Mouse (Mus musculus) intestine, embryonic 16.5 days (tissue): ENCODE measurements around the gene Fkbpl. TPM values are rescaled to one million over a fixed set of nuclear protein-coding genes. Genes with fewer than 3 reads are reported as not detected.

ENCODE experiments used
- ATAC-seq: fragments of 200-750 bp; cut with Nextera tagmentation; 2 replicates; pipeline ENCODE4 v1.8.0; 2017; ENCODE audit warnings: moderate TSS enrichment, moderate library complexity
- H3K27ac ChIP-seq: fragments of 300-500 bp; sonication (generic); 2 replicates; pipeline ENCODE4 v1.5.1; 2014; ENCODE audit warnings: mild to moderate bottlenecking, low read length
- H3K27me3 ChIP-seq: fragments of 300-500 bp; sonication (generic); replicated peaks from 2 replicates; pipeline ENCODE4 v1.6.1; 2014; ENCODE audit warnings: low read length, control low read depth, mixed read lengths; ENCODE audit not compliant: control insufficient read depth, insufficient read depth
- H3K36me3 ChIP-seq: fragments of 300-500 bp; sonication (generic); 2 replicates; pipeline ENCODE4 v1.6.1; 2014; ENCODE audit warnings: low read length, control low read depth; ENCODE audit not compliant: control insufficient read depth, insufficient read depth
- H3K4me1 ChIP-seq: fragments of 300-500 bp; sonication (generic); 2 replicates; pipeline ENCODE4 v1.6.1; 2014; ENCODE audit warnings: low read length, control low read depth, mixed read lengths; ENCODE audit not compliant: control insufficient read depth, insufficient read depth
- H3K4me2 ChIP-seq: fragments of 300-500 bp; sonication (generic); 2 replicates; pipeline ENCODE4 v1.6.1; 2014; ENCODE audit warnings: low read depth, low read length, control low read depth
- H3K4me3 ChIP-seq: fragments of 300-500 bp; sonication (generic); 2 replicates; pipeline ENCODE4 v1.5.1; 2014; ENCODE audit warnings: mild to moderate bottlenecking, low read length
- H3K9ac ChIP-seq: fragments of 300-500 bp; sonication (generic); 2 replicates; pipeline ENCODE4 v1.6.1; 2014; ENCODE audit warnings: low read depth, low read length
- H3K9me3 ChIP-seq: fragments of 300-500 bp; sonication (generic); 2 replicates; pipeline ENCODE4 v1.6.1; 2016; ENCODE audit warnings: low read length, control low read depth; ENCODE audit not compliant: control insufficient read depth
- WGBS: fragments of 180-500 bp; shearing (Covaris S2); extraction: QIAGEN DNeasy Blood & Tissue Kit; methylation state at CpG from one replicate; pipeline ENCODE4 v1.1.7; 2014; 5-methylcytosine and 5-hydroxymethylcytosine counted together
- polyA plus RNA-seq: library from polyadenylated mRNA; unstranded; fragments of >200 nt; fragmentation: Nextera tagmentation; extraction: Ambion mirVana; gene quantifications from 2 replicates; pipeline ENCODE4 v1.2.1, GENCODE M21; 2015

Gene Fkbpl
- 10.2 and 14.4 TPM in 2 replicates for polyA plus RNA-seq

- H3K36me3 ChIP-seq = no peaks in the 10 kb centered on the region
- peak within 1 kb of the TSS; percentile 59 for H3K4me2 ChIP-seq
- peak; percentile 74 for ATAC-seq
- peak within 1 kb of the TSS; percentile 65 for H3K9ac ChIP-seq
- H3K4me1 ChIP-seq = peaks cover 15% of the 10 kb centered on the region
- no peaks in the 10 kb centered on the region for H3K9me3 ChIP-seq
- no peaks in the 10 kb centered on the region for H3K27me3 ChIP-seq
- WGBS = under 1% methylated on average over 16 of the region's 16 CpGs
- H3K4me3 ChIP-seq = peak within 1 kb of the TSS; percentile 59
- H3K27ac ChIP-seq = peak within 1 kb of the TSS; percentile 49; the same call in 1 of the 2 replicates
Measured at GRCm38 (mm10) chr17:34644608-34645007, at the start of gene Fkbpl. Fkbpl (plus strand) TSS chr17:34644764.

GRCm38 (mm10) chr17:34596098-34596497 lies 48.5 kb upstream of the Fkbpl start:
- no peaks in the 10 kb centered on the region for H3K27me3 ChIP-seq
- peaks cover 34% of the 10 kb centered on the region for H3K4me1 ChIP-seq
- H3K36me3 ChIP-seq = peaks cover 19% of the 10 kb centered on the region
- no peak overlapping the region for H3K4me2 ChIP-seq
- WGBS = 57% methylated on average over 8 of the region's 8 CpGs
- no peak overlapping the region for H3K9ac ChIP-seq
- ATAC-seq = no peak
- no peaks in the 10 kb centered on the region for H3K9me3 ChIP-seq
- no peak overlapping the region for H3K27ac ChIP-seq
- H3K4me3 ChIP-seq = no peak overlapping the region

- 12% methylated on average over 6 of the region's 6 CpGs for WGBS
- Histone ChIP-seq H3K36me3 (peaks cover 19% of the 10 kb centered on the region), H3K4me1 (peaks cover 35% of the 10 kb centered on the region), H3K27me3 (no peaks in the 10 kb centered on the region), H3K4me2 (no peak within 1 kb of the TSS), H3K27ac (peak within 1 kb of the TSS; percentile 28), H3K4me3 (no peak within 1 kb of the TSS), H3K9me3 (no peaks in the 10 kb centered on the region), H3K9ac (peak within 1 kb of the TSS; percentile 40; the same call in 1 of the 2 replicates)
- ATAC-seq = no peak
Measured at GRCm38 (mm10) chr17:34597566-34598095, 46.9 kb upstream of the Fkbpl start, which contains the start of gene Ager. Ager (plus strand) TSS chr17:34597862.

GRCm38 (mm10) chr17:34599891-34600290 lies 44.7 kb upstream of the Fkbpl start:
- H3K9me3 ChIP-seq = no peaks in the 10 kb centered on the region
- H3K4me1 ChIP-seq = peaks cover 27% of the 10 kb centered on the region
- 77% methylated on average over 9 of the region's 9 CpGs for whole genome bisulfite sequencing
- H3K36me3 ChIP-seq = peaks cover 16% of the 10 kb centered on the region
- no peak overlapping the region for H3K27ac ChIP-seq
- H3K9ac ChIP-seq = peak overlapping the region; percentile 10; the same call in 1 of the 2 replicates
- H3K4me2 ChIP-seq = no peak overlapping the region
- H3K27me3 ChIP-seq = no peaks in the 10 kb centered on the region
- no peak overlapping the region for H3K4me3 ChIP-seq
- ATAC-seq = no peak

GRCm38 (mm10) chr17:34601796-34602195 lies 42.8 kb upstream of the Fkbpl start:
- peaks cover 33% of the 10 kb centered on the region for H3K4me1 ChIP-seq
- no peak overlapping the region for H3K4me3 ChIP-seq
- H3K4me2 ChIP-seq = peak overlapping the region; percentile 66; the same call in 1 of the 2 replicates
- H3K27ac ChIP-seq = no peak overlapping the region
- WGBS = 88% methylated on average over 12 of the region's 12 CpGs
- H3K36me3 ChIP-seq = peaks cover 7% of the 10 kb centered on the region
- no peaks in the 10 kb centered on the region for H3K27me3 ChIP-seq
- no peaks in the 10 kb centered on the region for H3K9me3 ChIP-seq
- no peak for ATAC-seq
- no peak overlapping the region for H3K9ac ChIP-seq

- peak within 1 kb of the TSS; percentile 92 for H3K27ac ChIP-seq
- H3K4me3 ChIP-seq = peak within 1 kb of the TSS; percentile 89
- peak within 1 kb of the TSS; percentile 68 for H3K4me2 ChIP-seq
- H3K9me3 ChIP-seq = no peaks in the 10 kb centered on the region
- H3K4me1 ChIP-seq = peaks cover 34% of the 10 kb centered on the region
- peak within 1 kb of the TSS; percentile 99 for H3K9ac ChIP-seq
- no peaks in the 10 kb centered on the region for H3K27me3 ChIP-seq
- peaks cover 7% of the 10 kb centered on the region for H3K36me3 ChIP-seq
- ATAC-seq = peak; percentile 96
- WGBS = under 1% methylated on average over 30 of the region's 30 CpGs
Measured at GRCm38 (mm10) chr17:34603375-34604060, 41.0 kb upstream of the Fkbpl start, which contains the start of gene Rnf5. Rnf5 (minus strand) TSS chr17:34603690.

- ATAC-seq = peak; percentile 92
- 0% methylated on average over 35 of the region's 35 CpGs for WGBS
- Histone ChIP-seq H3K9ac (peak within 1 kb of the TSS; percentile 99), H3K4me2 (peak within 1 kb of the TSS; percentile 68), H3K27ac (peak within 1 kb of the TSS; percentile 92), H3K4me1 (peaks cover 39% of the 10 kb centered on the region), H3K9me3 (no peaks in the 10 kb centered on the region), H3K4me3 (peak within 1 kb of the TSS; percentile 89), H3K36me3 (peaks cover 7% of the 10 kb centered on the region), H3K27me3 (no peaks in the 10 kb centered on the region)
Measured at GRCm38 (mm10) chr17:34604061-34604508, 40.5 kb upstream of the Fkbpl start, which contains the start of gene Agpat1. Agpat1 (plus strand) TSS chr17:34604262.

- Histone ChIP-seq H3K4me3 (peak overlapping the region; percentile 89), H3K9ac (peak overlapping the region; percentile 99), H3K27me3 (no peaks in the 10 kb centered on the region), H3K36me3 (peaks cover 7% of the 10 kb centered on the region), H3K9me3 (no peaks in the 10 kb centered on the region), H3K4me2 (peak overlapping the region; percentile 68), H3K27ac (peak overlapping the region; percentile 92), H3K4me1 (peaks cover 39% of the 10 kb centered on the region)
- ATAC-seq = no peak
- WGBS = 9% methylated on average over 24 of the region's 24 CpGs
Measured at GRCm38 (mm10) chr17:34604511-34605237, 39.9 kb upstream of the Fkbpl start.

GRCm38 (mm10) chr17:34605609-34606008 lies 39.0 kb upstream of the Fkbpl start:
- peak overlapping the region; percentile 89 for H3K4me2 ChIP-seq
- H3K27ac ChIP-seq = peak overlapping the region; percentile 92
- peaks cover 39% of the 10 kb centered on the region for H3K4me1 ChIP-seq
- peak overlapping the region; percentile 89 for H3K4me3 ChIP-seq
- no peaks in the 10 kb centered on the region for H3K27me3 ChIP-seq
- H3K9me3 ChIP-seq = no peaks in the 10 kb centered on the region
- H3K9ac ChIP-seq = peak overlapping the region; percentile 99
- H3K36me3 ChIP-seq = peaks cover 6% of the 10 kb centered on the region; the same call in 1 of the 2 replicates
- peak; percentile 44 for ATAC-seq
- whole genome bisulfite sequencing = 1% methylated on average over 27 of the region's 30 CpGs
